Mouse (Mus musculus) layer of hippocampus, adult 8-10 months (tissue): ENCODE measurements around the gene Smpd2. TPM values are rescaled to one million over a fixed set of nuclear protein-coding genes. Genes with fewer than 3 reads are reported as not detected.
A peak's percentile ranks its signal among the peaks of the same experiment; 100 is the strongest.

Experiments used
- DNase-seq, 2 experiments: peaks; one replicate each; pipeline ENCODE4 v3.0.0; 2022; ENCODE audit warnings: low spot score in 2 of 2
- total RNA-seq, 4 experiments: library from RNA; stranded (reverse); gene quantifications; 2 replicates each; pipeline ENCODE4 v1.2.4; 2022

Gene Smpd2
- total RNA-seq, 4 experiments from 2014 or later = 15.2 to 20.7 (median 19.1) TPM

DNA sequence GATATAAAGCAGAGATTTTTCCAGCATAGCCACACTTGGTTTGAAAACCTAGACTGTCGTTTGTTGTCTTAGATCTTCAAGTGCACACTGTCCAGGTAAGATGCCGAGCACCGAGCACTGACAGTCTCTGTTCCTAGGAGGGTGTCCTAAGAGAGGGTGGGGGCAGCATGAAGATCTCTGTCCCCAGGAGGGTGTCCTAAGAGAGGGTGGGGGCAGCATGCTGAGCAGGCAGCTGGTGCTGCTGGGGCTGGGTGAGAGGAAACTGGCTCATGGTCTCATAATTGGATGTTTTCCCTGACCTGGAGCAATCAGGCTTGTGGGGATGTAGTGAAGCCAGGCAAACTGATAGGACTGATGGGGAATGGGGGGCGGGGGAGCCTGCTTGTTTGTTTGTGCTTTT, 30.2 kb downstream of the Smpd2 start:
- no peak for DNase-seq

DNA sequence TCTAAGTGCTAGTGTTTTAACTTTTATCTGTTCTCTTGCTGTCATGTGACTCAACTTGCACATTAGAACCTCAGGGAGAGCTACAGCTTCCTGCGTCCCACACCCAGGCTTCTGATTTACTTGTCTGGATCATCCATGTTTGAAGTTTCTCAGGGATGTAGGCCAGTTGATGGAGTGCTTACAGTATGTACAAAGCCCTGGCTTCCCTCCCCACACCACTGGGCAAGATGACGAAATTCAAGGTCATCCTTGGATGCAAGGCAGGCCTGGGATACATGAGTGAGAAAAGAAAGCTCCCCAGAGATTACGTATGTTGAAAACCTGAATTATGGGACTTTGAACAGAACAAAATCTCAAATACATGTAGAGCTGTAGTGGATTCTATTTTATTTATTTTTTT, 37.4 kb downstream of the Smpd2 start:
- DNase-seq = no peak

DNA sequence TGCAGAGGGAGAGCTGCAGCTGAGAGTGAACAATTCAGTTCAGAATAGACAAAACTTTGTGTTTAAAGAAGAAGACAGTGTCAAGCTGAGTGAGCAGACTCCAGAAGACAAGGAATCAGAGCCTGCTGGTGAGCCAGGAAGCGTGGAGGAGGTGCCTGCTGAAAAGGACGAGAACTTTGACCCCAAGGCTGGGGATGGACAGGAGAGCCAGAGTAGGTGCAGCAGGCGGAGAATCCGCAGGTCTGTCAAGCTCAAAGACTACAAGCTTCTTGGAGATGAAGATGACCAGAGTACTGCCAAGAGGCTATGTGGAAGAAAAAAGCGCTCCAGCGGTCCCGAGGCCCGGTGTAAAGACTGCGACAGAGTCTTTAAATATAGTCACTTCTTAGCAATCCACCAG, 38.5 kb downstream of the Smpd2 start:
- no peak for DNase-seq

DNA sequence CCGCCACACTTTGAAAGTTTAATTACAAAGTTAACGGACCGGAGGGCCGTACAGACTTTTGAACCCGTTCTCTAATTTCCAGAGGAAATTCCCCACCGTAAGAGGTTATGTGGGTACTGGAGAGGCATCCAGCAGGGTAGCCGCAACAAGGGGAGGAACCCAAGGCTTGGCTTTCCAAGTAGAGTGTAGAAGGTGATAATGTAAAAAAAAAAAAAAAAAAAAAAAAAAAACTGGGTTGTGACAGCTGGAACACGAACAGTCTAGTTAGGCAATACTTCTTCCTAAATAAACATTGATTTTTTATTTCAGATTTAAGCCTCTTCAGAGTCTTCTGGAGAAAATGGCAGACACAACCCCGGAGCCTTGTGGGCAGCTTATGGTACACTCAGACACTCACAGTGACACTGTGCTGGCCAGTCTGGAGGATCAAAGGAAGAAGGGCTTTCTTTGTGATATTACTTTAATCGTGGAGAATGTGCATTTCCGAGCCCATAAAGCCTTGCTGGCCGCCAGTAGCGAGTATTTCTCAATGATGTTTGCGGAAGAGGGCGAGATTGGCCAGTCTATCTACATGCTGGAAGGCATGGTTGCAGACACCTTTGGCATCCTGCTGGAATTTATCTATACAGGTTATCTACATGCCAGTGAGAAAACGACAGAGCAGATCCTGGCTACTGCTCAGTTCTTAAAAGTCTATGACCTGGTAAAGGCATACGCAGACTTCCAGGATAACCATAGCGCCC, 39.2 kb downstream of the Smpd2 start:
- no peak for DNase-seq

DNA sequence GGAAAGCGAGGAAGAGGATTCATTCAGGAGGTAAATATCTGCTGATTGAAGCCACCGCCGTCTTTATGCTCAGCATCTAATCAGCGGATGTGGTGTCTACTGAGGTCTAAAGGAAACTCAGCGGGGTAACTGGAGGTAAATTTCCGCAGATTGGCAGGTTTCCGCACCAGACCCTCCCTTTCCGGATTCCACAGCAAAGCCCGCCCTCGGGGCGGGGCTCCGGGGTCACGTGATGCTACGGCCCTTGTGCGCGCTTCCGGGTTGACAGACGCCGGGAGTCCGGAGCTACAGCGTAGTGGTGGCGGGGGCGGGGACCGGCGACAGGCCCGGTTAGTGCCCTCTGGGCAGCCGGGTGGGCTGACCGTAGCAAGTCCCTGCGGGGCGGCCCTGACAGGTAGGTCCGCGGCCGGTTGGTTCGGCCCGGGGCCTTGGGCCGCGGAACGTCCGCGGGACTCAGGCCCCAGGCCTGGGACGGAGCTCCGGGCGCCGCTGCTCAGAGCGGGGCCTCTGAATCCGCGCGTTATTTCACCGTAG, 40.0 kb downstream of the Smpd2 start, which contains the start of gene Zbtb24:
Gene Zbtb24, plus strand, starts transcription at position 247 of the 534 bp plus-strand sequence.
- DNase-seq = peak; percentile 89 to 93

DNA sequence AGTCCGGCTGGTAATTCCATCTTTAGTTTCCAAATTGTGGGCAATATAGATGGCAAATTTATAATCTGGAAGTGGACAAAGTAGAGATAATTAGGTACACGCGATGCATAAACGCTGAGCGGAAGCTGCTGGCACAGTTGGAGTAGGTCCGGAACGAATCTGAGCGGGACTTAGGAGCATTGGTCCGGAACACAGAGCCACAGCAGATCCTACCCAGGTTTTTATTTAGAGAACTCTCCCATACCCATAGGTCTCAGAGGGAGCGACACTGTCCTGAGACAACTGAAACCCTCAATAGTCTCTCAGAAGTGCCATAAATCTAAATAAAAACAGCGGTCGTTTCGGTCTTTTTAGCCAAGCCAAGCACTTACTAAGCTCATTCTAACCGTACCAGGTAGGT, 40.5 kb downstream of the Smpd2 start:
- DNase-seq = peak in 1 of 2 experiments; percentile 41

DNA sequence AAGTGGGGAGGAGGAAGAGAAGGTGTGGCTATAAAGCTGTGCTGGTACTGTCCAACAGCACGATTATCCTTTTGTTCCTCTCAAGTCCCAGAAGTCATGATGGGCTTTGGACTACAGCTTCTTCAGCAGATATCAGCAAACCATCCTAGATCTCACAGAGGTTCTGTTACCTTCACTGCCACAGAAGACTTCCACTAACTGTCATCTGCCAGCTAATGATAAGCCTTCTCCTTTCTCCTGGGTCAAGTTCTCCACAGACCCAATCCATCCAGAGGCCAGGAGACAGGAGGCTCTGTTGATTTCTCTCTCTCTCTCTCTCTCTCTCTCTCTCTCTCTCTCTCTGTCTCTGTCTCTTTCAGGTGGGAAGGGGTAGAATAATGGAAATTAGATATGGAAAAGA, 42.0 kb downstream of the Smpd2 start:
- DNase-seq = no peak

Other genes starting within 250 kb of the Smpd2 start
- gene Fig4, start 187.1 kb downstream of the Smpd2 start, total RNA-seq = 10 to 100 TPM; 30.6 to 34.7 (median 33.1) TPM
- under 1 TPM; 0.17 to 0.45 (median 0.30) TPM for gene Ak9, start 186.4 kb downstream of the Smpd2 start, total RNA-seq
- 10 to 100 TPM; 18.5 to 25.6 (median 23.1) TPM for gene Zbtb24, start 40.0 kb downstream of the Smpd2 start, total RNA-seq
- 10 to 100 TPM; 16.4 to 33.5 (median 24.9) TPM for gene Mical1, start 14.1 kb downstream of the Smpd2 start, total RNA-seq
- 1 to 10 TPM; 4.1 to 8.3 (median 6.3) TPM for gene Ppil6, start 70 bp upstream of the Smpd2 start, total RNA-seq
- 10 to 100 TPM; 70.1 to 77.8 (median 73.1) TPM for gene Cd164, start 29.0 kb upstream of the Smpd2 start, total RNA-seq
- 1 to 10 TPM; 1.1 to 2.8 (median 2.0) TPM for gene Ccdc162, start 226.3 kb upstream of the Smpd2 start, total RNA-seq